Mouse (Mus musculus): ENCODE data around the gene Naip5. TPM values are rescaled to one million over a fixed set of nuclear protein-coding genes. Genes with fewer than 3 reads are reported as not detected.

Naip5 gene
- polyA plus RNA-seq, 1 experiment: 0.33 TPM

Other genes starting within 250 kb of the Naip5 start
- gene Mccc2, start 230.7 kb downstream of the Naip5 start, polyA plus RNA-seq (2012; rRNA removed): 12.2 and 15.2 TPM in 2 replicates
- 11.1 and 14.8 TPM in 2 replicates for gene Bdp1, start 142.3 kb downstream of the Naip5 start, polyA plus RNA-seq (2012; rRNA removed)
- gene Serf1, start 138.3 kb downstream of the Naip5 start, polyA plus RNA-seq (2012; rRNA removed): 188 and 199 TPM in 2 replicates
- gene Smn1, start 121.5 kb downstream of the Naip5 start, polyA plus RNA-seq (2012; rRNA removed): 63.9 and 69.3 TPM in 2 replicates
- 0.13 and 0.19 TPM in 2 replicates for gene Naip2, start 44.2 kb downstream of the Naip5 start, polyA plus RNA-seq (2012; rRNA removed)
- gene Naip6, start 71.4 kb upstream of the Naip5 start, polyA plus RNA-seq (2012; rRNA removed): 0.13 and 0.16 TPM in 2 replicates
- 0.05 and 0.07 TPM in 2 replicates for gene Naip1, start 206.5 kb upstream of the Naip5 start, polyA plus RNA-seq (2012; rRNA removed)
- 61.3 and 80.8 TPM in 2 replicates for gene Gtf2h2, start 246.3 kb upstream of the Naip5 start, polyA plus RNA-seq (2012; rRNA removed)

Measured in brain, embryonic 14.5 days (tissue).